22 mouse cellular contexts compared by ENCODE assay signal in the genomic region with DNA sequence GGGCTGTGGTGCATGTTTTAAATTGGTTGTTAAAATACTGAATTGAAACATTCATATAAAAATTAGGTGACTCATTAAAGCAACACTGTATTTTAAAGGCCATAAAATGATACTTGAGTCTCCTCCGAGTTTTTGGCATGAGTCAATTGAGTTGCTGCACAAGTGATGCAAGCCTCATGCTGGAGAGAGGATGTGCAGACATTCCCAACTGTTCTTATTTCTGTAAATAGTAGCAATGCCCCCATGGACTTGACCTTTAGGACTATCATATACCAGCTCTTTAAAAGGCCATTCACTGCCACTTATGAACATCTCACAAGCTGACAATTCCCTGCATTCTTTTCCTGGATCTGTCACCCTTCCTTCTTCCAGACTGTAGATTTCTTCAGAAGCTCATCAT. TPM values are rescaled to one million over a fixed set of nuclear protein-coding genes. Genes with fewer than 3 reads are reported as not detected.
A peak's percentile ranks its signal among the peaks of the same experiment; 100 is the strongest.
DNase-seq lines count a peak whose midpoint lies in the region; ATAC-seq and TF ChIP-seq lines count a peak whose summit lies in the region.
"Had no signal": no experiment of that assay in that cellular context is flagged by ENCODE, and none has a peak within 500 bp of the region (broad histone marks: within the 10 kb centered on the region; RNA-seq: fewer than 3 reads in every experiment).

No protein-coding gene starts in this region.

- no peak overlapping the region for H3K9ac ChIP-seq in lung, embryonic 14.5 days
- no peak overlapping the region for H3K9ac ChIP-seq in neural tube, embryonic 15.5 days (replicated peaks)
- H3K9ac ChIP-seq: forebrain, embryonic 15.5 days; hindbrain, embryonic 12.5 days had no signal

- no peak overlapping the region for H3ac ChIP-seq in C2C12 (ENCODE audit: control insufficient read depth, insufficient read length, low read depth)

- H3K36me3 ChIP-seq in lung, embryonic 14.5 days (ENCODE audit: insufficient read depth), result no peaks in the 10 kb centered on the region
- H3K36me3 ChIP-seq in C2C12 (ENCODE audit: control insufficient read depth, insufficient read depth), result no peaks in the 10 kb centered on the region
- H3K36me3 ChIP-seq in neural tube, embryonic 15.5 days, result no peaks in the 10 kb centered on the region
- no peaks in the 10 kb centered on the region for H3K36me3 ChIP-seq in heart, embryonic 10.5 days
- H3K36me3 ChIP-seq: embryonic facial prominence, embryonic 10.5 days; forebrain, embryonic 10.5 days; forebrain, embryonic 15.5 days; hindbrain, embryonic 12.5 days had no signal

- H3K79me2 ChIP-seq in C2C12 (ENCODE audit: control insufficient read depth, insufficient read depth), result no peaks in the 10 kb centered on the region

- TF ChIP-seq CTCF in lung, embryonic 14.5 days (IDR thresholded peaks at IDR 0.05; ENCODE audit: low read depth), result no peak
- TF ChIP-seq CTCF in C2C12 (IDR thresholded peaks at IDR 0.05; ENCODE audit: control insufficient read depth, insufficient read depth, insufficient read length), result no peak

- H3K9me3 ChIP-seq in lung, embryonic 14.5 days (ENCODE audit: low read depth, low read length), result no peaks in the 10 kb centered on the region
- H3K9me3 ChIP-seq in neural tube, embryonic 15.5 days (replicated peaks), result no peaks in the 10 kb centered on the region
- no peaks in the 10 kb centered on the region for H3K9me3 ChIP-seq in heart, embryonic 10.5 days
- H3K9me3 ChIP-seq: embryonic facial prominence, embryonic 10.5 days; forebrain, embryonic 10.5 days; forebrain, embryonic 15.5 days; hindbrain, embryonic 12.5 days had no signal

- ATAC-seq in lung, embryonic 14.5 days (ENCODE audit: insufficient read depth), result no peak
- no peak for ATAC-seq in neural tube, embryonic 15.5 days (ENCODE audit: low FRiP score)
- ATAC-seq: forebrain, embryonic 15.5 days; hindbrain, embryonic 16.5 days had no signal

- H3K4me1 ChIP-seq in lung, embryonic 14.5 days (ENCODE audit: insufficient read depth), result no peaks in the 10 kb centered on the region
- H3K4me1 ChIP-seq in neural tube, embryonic 15.5 days, result no peaks in the 10 kb centered on the region
- no peaks in the 10 kb centered on the region for H3K4me1 ChIP-seq in heart, embryonic 10.5 days
- H3K4me1 ChIP-seq: embryonic facial prominence, embryonic 10.5 days; forebrain, embryonic 10.5 days; forebrain, embryonic 15.5 days; hindbrain, embryonic 12.5 days had no signal

- 47% methylated on average over 1 of the region's 1 CpGs for WGBS in lung, embryonic 14.5 days
- WGBS in neural tube, embryonic 15.5 days, result 74% methylated on average over 1 of the region's 1 CpGs
- 59% methylated on average over 1 of the region's 1 CpGs for WGBS in heart, embryonic 10.5 days

- H3K27ac ChIP-seq in lung, embryonic 14.5 days (ENCODE audit: low read depth), result no peak overlapping the region
- H3K27ac ChIP-seq in neural tube, embryonic 15.5 days (replicated peaks), result no peak overlapping the region
- no peak overlapping the region for H3K27ac ChIP-seq in heart, embryonic 10.5 days
- H3K27ac ChIP-seq: embryonic facial prominence, embryonic 10.5 days; forebrain, embryonic 10.5 days; forebrain, embryonic 15.5 days; hindbrain, embryonic 12.5 days had no signal

- H3K27me3 ChIP-seq in lung, embryonic 14.5 days (ENCODE audit: insufficient read depth, low read length), result no peaks in the 10 kb centered on the region
- no peaks in the 10 kb centered on the region for H3K27me3 ChIP-seq in C2C12 (ENCODE audit: control insufficient read depth, insufficient read depth, insufficient read length)
- H3K27me3 ChIP-seq in neural tube, embryonic 15.5 days (replicated peaks), result no peaks in the 10 kb centered on the region
- no peaks in the 10 kb centered on the region for H3K27me3 ChIP-seq in heart, embryonic 10.5 days (ENCODE audit: insufficient read depth, poor library complexity, severe bottlenecking)
- H3K27me3 ChIP-seq: forebrain, embryonic 15.5 days; hindbrain, embryonic 12.5 days had no signal

- no peaks in the 10 kb centered on the region for H3K79me3 ChIP-seq in C2C12 (ENCODE audit: low read depth)

- peak; percentile 23 for DNase-seq in lung, embryonic 14.5 days
- no peak for DNase-seq in lung, postnatal 25 days (ENCODE audit: low spot score)
- peak; percentile 9 for DNase-seq in 3134 (ENCODE audit: extremely low read depth, insufficient read length, low spot score)
- peak; percentile 10 for DNase-seq in lung, postnatal 10 days
- DNase-seq in heart, embryonic 10.5 days (ENCODE audit: low spot score), result no peak
- DNase-seq: adrenal gland, adult 2 months; adrenal gland, postnatal 25 days; B cell, adult 2 months; cerebellum, adult 2 months; cerebellum, postnatal 10 days; gastrocnemius, postnatal 36 days; heart, adult 11 months; heart, postnatal 10 days; heart, postnatal 4 days had no signal

- H3K4me2 ChIP-seq in lung, embryonic 14.5 days, result no peak overlapping the region
- no peak overlapping the region for H3K4me2 ChIP-seq in neural tube, embryonic 15.5 days
- H3K4me2 ChIP-seq: forebrain, embryonic 15.5 days; hindbrain, embryonic 12.5 days had no signal

- no peak overlapping the region for H3K4me3 ChIP-seq in lung, embryonic 14.5 days (ENCODE audit: low read depth, low read length)
- H3K4me3 ChIP-seq in C2C12 (ENCODE audit: insufficient read depth, poor library complexity, severe bottlenecking), result no peak overlapping the region
- no peak overlapping the region for H3K4me3 ChIP-seq in neural tube, embryonic 15.5 days (replicated peaks)
- H3K4me3 ChIP-seq in heart, embryonic 10.5 days, result no peak overlapping the region
- H3K4me3 ChIP-seq: embryonic facial prominence, embryonic 10.5 days; erythroblast, embryonic 14.5 days; forebrain, embryonic 10.5 days; forebrain, embryonic 15.5 days; hindbrain, embryonic 12.5 days had no signal

TF ChIP-seq in C2C12, 6 proteins besides CTCF, POLR2A, EP300 and RAD21:
- TF ChIP-seq MYOG (IDR thresholded peaks at IDR 0.05; ENCODE audit: control insufficient read depth, extremely low read depth, insufficient read length) (no peak), MYOD1 (IDR thresholded peaks at IDR 0.05; ENCODE audit: control insufficient read depth, insufficient read length, low read depth) (peak; percentile 30), FOSL1 (IDR thresholded peaks at IDR 0.05; ENCODE audit: insufficient read depth, low read length, poor library complexity, severe bottlenecking) (peak; percentile 23), CEBPB (IDR thresholded peaks at IDR 0.05; ENCODE audit: low read depth) (peak; percentile 82)

RNA-seq across cellular contexts. Expression of gene Celf2, which starts 10.1 kb away (rescaled TPM):
- polyA plus RNA-seq in lung, embryonic 14.5 days (2014; fragmentation: Nextera tagmentation; extraction: Ambion mirVana), result 91.7 and 92.3 TPM in 2 replicates
- 14.3 TPM for polyA plus RNA-seq in C2C12 (2012; fragmentation: generic; extraction: Trizol)
- polyA plus RNA-seq in neural tube, embryonic 15.5 days (2015; fragmentation: Nextera tagmentation; extraction: Ambion mirVana), result 115 and 120 TPM in 2 replicates
- polyA plus RNA-seq in heart, embryonic 10.5 days (2016; fragmentation: Nextera tagmentation; extraction: Ambion mirVana), result 38.2 and 53.8 TPM in 2 replicates

Comparison
In these comparisons a context has a peak if more than half of its experiments do, and no peak if none do; other contexts are left out.
1. DNase-seq: peak in lung, embryonic 14.5 days (single experiment), 3134 (single experiment) and lung, postnatal 10 days (single experiment); none in lung, postnatal 25 days (single experiment) and heart, embryonic 10.5 days (single experiment).